Mouse (Mus musculus): Measurements from ENCODE around the gene Ntn1. TPM values are rescaled to one million over a fixed set of nuclear protein-coding genes. Genes with fewer than 3 reads are reported as not detected.

Gene Ntn1
- polyA plus RNA-seq, 1 experiment from 2014 or later = 31.0 TPM

Small RNA genes within 50 kb of the gene (microRNA-seq; reads per million reads assigned to microRNA genes)
- gene Mir6406 = not detected

Other genes starting within 250 kb of the Ntn1 start
- gene Pik3r5, start 31.3 kb upstream of the Ntn1 start, polyA plus RNA-seq (2015; fragmentation: Nextera tagmentation; extraction: Ambion mirVana) = 0.24 and 0.50 TPM in 2 replicates
- gene Pik3r6, start 102.2 kb upstream of the Ntn1 start, polyA plus RNA-seq (2015; fragmentation: Nextera tagmentation; extraction: Ambion mirVana) = 1.5 and 2.0 TPM in 2 replicates
- gene Mfsd6l, start 155.4 kb upstream of the Ntn1 start, polyA plus RNA-seq (2015; fragmentation: Nextera tagmentation; extraction: Ambion mirVana) = not detected in 2 replicates
- gene Ccdc42, start 186.2 kb upstream of the Ntn1 start, polyA plus RNA-seq (2015; fragmentation: Nextera tagmentation; extraction: Ambion mirVana) = 0.15 and 0.36 TPM in 2 replicates

Measured in midbrain, embryonic 13.5 days (tissue).